Mouse (Mus musculus) olfactory bulb, adult 2 months (tissue): ENCODE data around the gene Eif2b1. TPM values are rescaled to one million over a fixed set of nuclear protein-coding genes. Genes with fewer than 3 reads are reported as not detected.

Source experiments
- H3K27ac ChIP-seq: fragments of 200-500 bp; 2 replicates; pipeline ENCODE4 v1.5.1; 2012; ENCODE audit warnings: low read depth, low read length; ENCODE audit not compliant: insufficient read depth
- H3K4me1 ChIP-seq: fragments of 200-500 bp; 2 replicates; pipeline ENCODE4 v1.6.1; 2012; ENCODE audit warnings: low read length; ENCODE audit not compliant: control insufficient read depth, insufficient read depth
- H3K4me3 ChIP-seq: fragments of 200-500 bp; 2 replicates; pipeline ENCODE4 v1.5.1; 2012; ENCODE audit warnings: mild to moderate bottlenecking, low read depth, low read length, moderate library complexity; ENCODE audit not compliant: insufficient read depth
- CTCF ChIP-seq: fragments of 200-500 bp; IDR thresholded peaks from 2 replicates; pipeline ENCODE4 v1.5.1; 2012; ENCODE audit warnings: low read depth, mild to moderate bottlenecking, low read length, moderate library complexity; ENCODE audit not compliant: insufficient read depth
- POLR2A ChIP-seq: fragments of 200-500 bp; IDR thresholded peaks from 2 replicates; pipeline ENCODE4 v1.6.1; 2012; ENCODE audit warnings: mild to moderate bottlenecking, low read depth, low read length, moderate library complexity; ENCODE audit not compliant: insufficient read depth
- WGBS: fragments of 180-500 bp; shearing (Covaris S2); methylation state at CpG from one replicate; pipeline ENCODE4 v1.1.7; 2018; 5-methylcytosine and 5-hydroxymethylcytosine counted together
- polyA plus RNA-seq: library from polyadenylated mRNA; stranded (reverse); fragments of >200 nt; gene quantifications from 2 replicates; pipeline ENCODE4 v1.2.4, GENCODE M21; 2012; ENCODE audit warnings: low replicate concordance; ENCODE audit not compliant: missing spikeins, insufficient read depth, insufficient read length

The Eif2b1 gene
- polyA plus RNA-seq, 1 experiment: not detected

GRCm38 (mm10) chr5:124538813-124539792, 39.8 kb downstream of the Eif2b1 start:
- TF ChIP-seq CTCF: no peak
- no peak for TF ChIP-seq POLR2A
- no peak overlapping the region for H3K27ac ChIP-seq
- WGBS: 71% methylated on average over 16 of the region's 16 CpGs
- peaks cover 12% of the 10 kb centered on the region for H3K4me1 ChIP-seq
- H3K4me3 ChIP-seq: no peak overlapping the region

- 6% methylated on average over 16 of the region's 17 CpGs for WGBS
- Histone ChIP-seq H3K4me1 (peaks cover 6% of the 10 kb centered on the region), H3K27ac (peak overlapping the region; percentile 51; the same call in 1 of the 2 replicates), H3K4me3 (peak overlapping the region; percentile 2; the same call in 1 of the 2 replicates)
- no peak for TF ChIP-seq CTCF
These were observed 42.2 kb downstream of the Eif2b1 start for GRCm38 (mm10) chr5:124536776-124537175.

GRCm38 (mm10) chr5:124535016-124535415, 43.9 kb downstream of the Eif2b1 start:
- TF ChIP-seq CTCF (no peak), POLR2A (no peak)
- Histone ChIP-seq H3K27ac (no peak overlapping the region), H3K4me1 (peaks cover 9% of the 10 kb centered on the region), H3K4me3 (no peak overlapping the region)
- WGBS: 69% methylated on average over 5 of the region's 5 CpGs

GRCm38 (mm10) chr5:124532451-124532850, 46.5 kb downstream of the Eif2b1 start:
- no peak for TF ChIP-seq CTCF
- no peak for TF ChIP-seq POLR2A
- 52% methylated on average over 7 of the region's 7 CpGs for WGBS
- no peak overlapping the region for H3K27ac ChIP-seq
- H3K4me3 ChIP-seq: no peak overlapping the region
- H3K4me1 ChIP-seq: peaks cover 31% of the 10 kb centered on the region

- 12% methylated on average over 14 of the region's 14 CpGs for WGBS
- peaks cover 27% of the 10 kb centered on the region for H3K4me1 ChIP-seq
- TF ChIP-seq CTCF (no peak), POLR2A (no peak)
- H3K27ac ChIP-seq: peak overlapping the region; percentile 45; the same call in 1 of the 2 replicates
- H3K4me3 ChIP-seq: peak overlapping the region; percentile 58
These were observed 47.4 kb downstream of the Eif2b1 start for GRCm38 (mm10) chr5:124531583-124531930.

GRCm38 (mm10) chr5:124530655-124531582, 48.0 kb downstream of the Eif2b1 start, which contains the start of gene Rilpl1:
Gene Rilpl1, minus strand, starts transcription at chr5:124531391.
- TF ChIP-seq CTCF (no peak), POLR2A (peak; percentile 28; the same call in 1 of the 2 replicates)
- under 1% methylated on average over 91 of the region's 96 CpGs for WGBS
- Histone ChIP-seq H3K4me3 (peak within 1 kb of the TSS; percentile 58), H3K27ac (peak within 1 kb of the TSS; percentile 45), H3K4me1 (peaks cover 33% of the 10 kb centered on the region)

DNA sequence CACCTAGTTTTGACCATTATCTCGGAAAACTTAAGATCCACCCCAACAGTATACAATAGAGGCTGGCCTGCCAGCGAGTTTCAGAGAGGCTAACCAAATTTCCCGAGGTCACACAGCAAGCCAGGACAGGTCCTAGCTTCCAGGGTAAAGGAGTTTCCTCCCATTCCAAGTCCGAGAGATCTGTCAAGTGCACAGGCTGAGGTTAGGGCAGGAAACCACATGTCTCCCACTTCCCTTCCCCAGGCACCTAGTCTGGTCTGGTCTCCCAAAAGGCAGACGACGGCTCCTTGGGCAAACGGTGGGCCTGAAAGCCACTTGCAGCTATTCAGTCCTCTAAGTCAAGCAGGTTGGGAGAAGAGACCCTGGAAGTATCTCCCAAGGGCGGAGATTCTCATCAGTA, 49.2 kb downstream of the Eif2b1 start:
- Histone ChIP-seq H3K27ac (no peak overlapping the region), H3K4me3 (peak overlapping the region; percentile 58), H3K4me1 (peaks cover 38% of the 10 kb centered on the region)
- 52% methylated on average over 8 of the region's 8 CpGs for WGBS
- TF ChIP-seq POLR2A (no peak), CTCF (no peak)

DNA sequence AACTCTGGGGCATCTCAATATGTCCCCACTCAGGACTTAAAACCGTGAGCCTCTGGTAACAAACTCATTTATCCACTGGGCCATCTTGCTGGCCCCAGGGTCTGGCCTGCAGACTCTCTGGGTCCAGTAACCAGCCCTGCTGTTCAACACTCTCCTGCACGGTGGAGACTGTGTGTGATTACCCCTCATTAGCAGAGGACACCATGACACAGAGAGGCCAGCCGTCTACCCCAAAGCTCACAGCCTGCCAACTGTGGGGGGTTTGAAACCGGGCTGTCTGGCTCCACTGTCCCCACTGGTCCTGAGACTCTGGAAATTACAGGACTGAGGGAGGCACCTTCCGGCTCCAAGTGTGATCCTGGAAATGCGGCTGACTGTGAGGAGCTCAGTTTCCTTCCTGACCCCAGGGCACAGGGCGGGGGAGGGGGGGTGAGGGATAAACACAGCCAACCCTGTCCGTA, 49.7 kb downstream of the Eif2b1 start:
- Histone ChIP-seq H3K4me3 (peak overlapping the region; percentile 58), H3K27ac (0 out of 2 replicates have a peak overlapping the region, but pooled peaks have one; percentile 7), H3K4me1 (peaks cover 40% of the 10 kb centered on the region)
- WGBS: 34% methylated on average over 8 of the region's 8 CpGs
- no peak for TF ChIP-seq CTCF
- TF ChIP-seq POLR2A: no peak
